Mouse (Mus musculus) spleen, embryonic (tissue): ENCODE results near the gene Aldh1l1.

Experiments
- CTCF ChIA-PET: fragments of 350-600 bp; sonication (Branson Sonifier 250); formaldehyde crosslinking; loops from one replicate; lab custom pipeline; 2022; lab: Charles Lee

Gene Aldh1l1

GRCm38 (mm10) chr6:90486176-90486921 is at the start of gene Aldh1l1:
Aldh1l1 (plus strand) TSS chr6:90486427.
- CTCF ChIA-PET, result no interaction called here

GRCm38 (mm10) chr6:90437041-90437440 is 49.2 kb upstream of the Aldh1l1 start:
- CTCF ChIA-PET, result no interaction called here

GRCm38 (mm10) chr6:90446883-90447282 is 39.3 kb upstream of the Aldh1l1 start:
- CTCF ChIA-PET, result no interaction called here

- CTCF ChIA-PET, result no interaction called here
Observed at GRCm38 (mm10) chr6:90450179-90450578, 36.0 kb upstream of the Aldh1l1 start.

- CTCF ChIA-PET, result no interaction called here
Observed at GRCm38 (mm10) chr6:90450697-90451096, 35.5 kb upstream of the Aldh1l1 start.

- CTCF ChIA-PET, result no interaction called here
Observed at GRCm38 (mm10) chr6:90451512-90451911, 34.7 kb upstream of the Aldh1l1 start.

GRCm38 (mm10) chr6:90452603-90453002 is 33.6 kb upstream of the Aldh1l1 start:
- CTCF ChIA-PET, result no interaction called here

- CTCF ChIA-PET, result no interaction called here
Observed at GRCm38 (mm10) chr6:90453751-90454150, 32.5 kb upstream of the Aldh1l1 start.

GRCm38 (mm10) chr6:90457421-90457820 is 28.8 kb upstream of the Aldh1l1 start:
- CTCF ChIA-PET, result no interaction called here

GRCm38 (mm10) chr6:90461181-90461580 is 25.0 kb upstream of the Aldh1l1 start:
- CTCF ChIA-PET, result no interaction called here

GRCm38 (mm10) chr6:90461771-90462170 is 24.5 kb upstream of the Aldh1l1 start:
- CTCF ChIA-PET, result no interaction called here

- CTCF ChIA-PET, result no interaction called here
Observed at GRCm38 (mm10) chr6:90462181-90462706, 24.0 kb upstream of the Aldh1l1 start, which contains the start of gene Klf15. Klf15 (plus strand) TSS chr6:90462576.

GRCm38 (mm10) chr6:90462841-90463227 is 23.4 kb upstream of the Aldh1l1 start:
- CTCF ChIA-PET, result no interaction called here

- CTCF ChIA-PET, result no interaction called here
Observed at GRCm38 (mm10) chr6:90463228-90463862, 22.9 kb upstream of the Aldh1l1 start.

GRCm38 (mm10) chr6:90463890-90464421 is 22.3 kb upstream of the Aldh1l1 start:
- CTCF ChIA-PET, result no interaction called here

- CTCF ChIA-PET, result no interaction called here
Observed at GRCm38 (mm10) chr6:90465028-90465640, 21.1 kb upstream of the Aldh1l1 start.

GRCm38 (mm10) chr6:90466079-90466478 is 20.1 kb upstream of the Aldh1l1 start:
- CTCF ChIA-PET, result no interaction called here

GRCm38 (mm10) chr6:90466847-90467410 is 19.3 kb upstream of the Aldh1l1 start:
- CTCF ChIA-PET, result no interaction called here

- CTCF ChIA-PET, result no interaction called here
Observed at GRCm38 (mm10) chr6:90468216-90468615, 18.0 kb upstream of the Aldh1l1 start.

- CTCF ChIA-PET, result no interaction called here
Observed at GRCm38 (mm10) chr6:90469041-90469440, 17.2 kb upstream of the Aldh1l1 start.

- CTCF ChIA-PET, result no interaction called here
Observed at GRCm38 (mm10) chr6:90470255-90470654, 16.0 kb upstream of the Aldh1l1 start.

GRCm38 (mm10) chr6:90470947-90471541 is 15.2 kb upstream of the Aldh1l1 start:
- CTCF ChIA-PET, result no interaction called here
